Mouse (Mus musculus) heart, embryonic 15.5 days (tissue): ENCODE measurements around the gene Slc39a11. TPM values are rescaled to one million over a fixed set of nuclear protein-coding genes. Genes with fewer than 3 reads are reported as not detected.

ENCODE experiments used
- ATAC-seq: fragments of 200-750 bp; cut with Nextera tagmentation; replicated peaks from 2 replicates; pipeline ENCODE4 v1.8.0; 2017; ENCODE audit warnings: low read depth, moderate TSS enrichment; ENCODE audit not compliant: insufficient number of reproducible peaks, insufficient read depth, low FRiP score
- H3K27ac ChIP-seq: fragments of 300-500 bp; sonication (generic); 2 replicates; pipeline ENCODE4 v1.5.1; 2015; ENCODE audit warnings: mild to moderate bottlenecking, inconsistent platforms
- H3K27me3 ChIP-seq: fragments of 300-500 bp; sonication (generic); 2 replicates; pipeline ENCODE4 v1.6.1; 2015; ENCODE audit warnings: inconsistent platforms
- H3K36me3 ChIP-seq: fragments of 300-500 bp; sonication (generic); 2 replicates; pipeline ENCODE4 v1.6.1; 2015; ENCODE audit warnings: mild to moderate bottlenecking, inconsistent platforms
- H3K4me1 ChIP-seq: fragments of 300-500 bp; sonication (generic); replicated peaks from 2 replicates; pipeline ENCODE4 v1.6.1; 2015; ENCODE audit warnings: inconsistent platforms
- H3K4me2 ChIP-seq: fragments of 300-500 bp; sonication (generic); 2 replicates; pipeline ENCODE4 v1.6.1; 2015; ENCODE audit warnings: inconsistent platforms, mild to moderate bottlenecking, moderate library complexity
- H3K4me3 ChIP-seq: fragments of 300-500 bp; sonication (generic); 2 replicates; pipeline ENCODE4 v1.5.1; 2015; ENCODE audit warnings: mild to moderate bottlenecking, inconsistent platforms
- H3K9ac ChIP-seq: fragments of 300-500 bp; sonication (generic); 2 replicates; pipeline ENCODE4 v1.6.1; 2015; ENCODE audit warnings: mild to moderate bottlenecking, inconsistent platforms
- H3K9me3 ChIP-seq: fragments of 300-500 bp; sonication (generic); replicated peaks from 2 replicates; pipeline ENCODE4 v1.6.1; 2016; ENCODE audit warnings: inconsistent platforms
- WGBS: fragments of 180-500 bp; shearing (Covaris S2); methylation state at CpG from one replicate; pipeline ENCODE4 v1.1.7; 2015; ENCODE audit warnings: mixed read lengths; 5-methylcytosine and 5-hydroxymethylcytosine counted together
- polyA plus RNA-seq: library from polyadenylated mRNA; unstranded; fragments of >200 nt; fragmentation: Nextera tagmentation; extraction: Ambion mirVana; gene quantifications from 2 replicates; pipeline ENCODE4 v1.2.1, GENCODE M21; 2015

Gene Slc39a11
- polyA plus RNA-seq, 1 experiment from 2014 or later = 13.4 TPM

GRCm38 (mm10) chr11:113417948-113418347 is 231.9 kb downstream of the Slc39a11 start:
- H3K9me3 ChIP-seq = no peaks in the 10 kb centered on the region
- H3K4me1 ChIP-seq = no peaks in the 10 kb centered on the region
- ATAC-seq = no peak
- H3K4me2 ChIP-seq = no peak overlapping the region
- no peak overlapping the region for H3K9ac ChIP-seq
- no peaks in the 10 kb centered on the region for H3K27me3 ChIP-seq
- H3K4me3 ChIP-seq = no peak overlapping the region
- no peak overlapping the region for H3K27ac ChIP-seq
- no peaks in the 10 kb centered on the region for H3K36me3 ChIP-seq
- 88% methylated on average over 4 of the region's 4 CpGs for WGBS

GRCm38 (mm10) chr11:113412545-113412944 is 237.3 kb downstream of the Slc39a11 start:
- 88% methylated on average over 4 of the region's 4 CpGs for WGBS

GRCm38 (mm10) chr11:113411798-113412197 is 238.1 kb downstream of the Slc39a11 start:
- 64% methylated on average over 10 of the region's 10 CpGs for WGBS
- H3K9ac ChIP-seq = no peak overlapping the region
- H3K9me3 ChIP-seq = no peaks in the 10 kb centered on the region
- no peaks in the 10 kb centered on the region for H3K27me3 ChIP-seq
- no peak for ATAC-seq
- H3K4me2 ChIP-seq = no peak overlapping the region
- no peak overlapping the region for H3K27ac ChIP-seq
- H3K36me3 ChIP-seq = no peaks in the 10 kb centered on the region
- no peaks in the 10 kb centered on the region for H3K4me1 ChIP-seq
- H3K4me3 ChIP-seq = no peak overlapping the region

More at GRCm38 (mm10) chr11:113412545-113412944, 237.3 kb downstream of the Slc39a11 start:
- Histone ChIP-seq H3K4me3 (no peak overlapping the region), H3K27ac (no peak overlapping the region), H3K4me2 (no peak overlapping the region), H3K9ac (no peak overlapping the region), H3K4me1 (no peaks in the 10 kb centered on the region), H3K27me3 (no peaks in the 10 kb centered on the region), H3K36me3 (no peaks in the 10 kb centered on the region), H3K9me3 (no peaks in the 10 kb centered on the region)
- no peak for ATAC-seq

- WGBS = 83% methylated on average over 9 of the region's 9 CpGs
- no peak overlapping the region for H3K9ac ChIP-seq
- H3K27me3 ChIP-seq = no peaks in the 10 kb centered on the region
- H3K4me1 ChIP-seq = no peaks in the 10 kb centered on the region
- H3K27ac ChIP-seq = no peak overlapping the region
- H3K4me3 ChIP-seq = no peak overlapping the region
- H3K9me3 ChIP-seq = no peaks in the 10 kb centered on the region
- H3K36me3 ChIP-seq = no peaks in the 10 kb centered on the region
- H3K4me2 ChIP-seq = no peak overlapping the region
- no peak for ATAC-seq
These were observed 240.8 kb downstream of the Slc39a11 start for GRCm38 (mm10) chr11:113409121-113409520.

- Histone ChIP-seq H3K4me3 (no peak overlapping the region), H3K27me3 (no peaks in the 10 kb centered on the region), H3K36me3 (no peaks in the 10 kb centered on the region), H3K4me1 (0 out of 2 replicates have a peak, but pooled peaks cover 2% of the 10 kb centered on the region), H3K4me2 (no peak overlapping the region), H3K9ac (no peak overlapping the region), H3K9me3 (no peaks in the 10 kb centered on the region), H3K27ac (no peak overlapping the region)
- ATAC-seq = no peak
- 94% methylated on average over 4 of the region's 4 CpGs for WGBS
These were observed 242.4 kb downstream of the Slc39a11 start for GRCm38 (mm10) chr11:113407474-113407873.

DNA sequence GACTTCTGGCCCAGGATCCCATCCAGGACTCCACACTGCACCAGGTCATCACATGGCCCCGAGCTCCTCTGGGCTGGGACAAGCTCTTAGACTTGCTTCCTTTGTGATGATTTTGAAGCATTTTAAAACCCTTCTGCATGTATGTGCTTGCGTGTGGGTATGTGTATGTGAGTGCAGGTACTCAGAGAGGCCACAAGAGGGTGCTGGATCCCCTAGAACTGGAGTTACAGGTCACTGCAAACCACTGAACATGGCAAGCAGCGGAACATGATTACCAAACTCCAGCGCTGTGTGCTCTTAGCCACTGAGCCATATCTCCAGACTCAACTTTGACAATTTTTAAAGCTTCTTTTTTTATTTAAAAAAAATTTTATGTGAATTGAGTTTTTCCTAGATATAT is 249.0 kb downstream of the Slc39a11 start:
- no peak overlapping the region for H3K9ac ChIP-seq
- H3K4me2 ChIP-seq = no peak overlapping the region
- 0 out of 2 replicates have a peak, but pooled peaks cover 2% of the 10 kb centered on the region for H3K4me1 ChIP-seq
- H3K9me3 ChIP-seq = no peaks in the 10 kb centered on the region; the same call in 1 of the 2 replicates
- no peak overlapping the region for H3K4me3 ChIP-seq
- no peak for ATAC-seq
- H3K27me3 ChIP-seq = no peaks in the 10 kb centered on the region
- 92% methylated on average over 4 of the region's 4 CpGs for WGBS
- H3K36me3 ChIP-seq = no peaks in the 10 kb centered on the region
- H3K27ac ChIP-seq = no peak overlapping the region

- no peak overlapping the region for H3K4me2 ChIP-seq
- 80% methylated on average over 11 of the region's 11 CpGs for WGBS
- H3K4me3 ChIP-seq = no peak overlapping the region
- H3K9me3 ChIP-seq = no peaks in the 10 kb centered on the region; the same call in 1 of the 2 replicates
- H3K4me1 ChIP-seq = 0 out of 2 replicates have a peak, but pooled peaks cover 2% of the 10 kb centered on the region
- H3K27ac ChIP-seq = no peak overlapping the region
- no peak overlapping the region for H3K9ac ChIP-seq
- no peaks in the 10 kb centered on the region for H3K36me3 ChIP-seq
- H3K27me3 ChIP-seq = no peaks in the 10 kb centered on the region
- no peak for ATAC-seq
These were observed 250.3 kb downstream of the Slc39a11 start for GRCm38 (mm10) chr11:113399601-113400000.

DNA sequence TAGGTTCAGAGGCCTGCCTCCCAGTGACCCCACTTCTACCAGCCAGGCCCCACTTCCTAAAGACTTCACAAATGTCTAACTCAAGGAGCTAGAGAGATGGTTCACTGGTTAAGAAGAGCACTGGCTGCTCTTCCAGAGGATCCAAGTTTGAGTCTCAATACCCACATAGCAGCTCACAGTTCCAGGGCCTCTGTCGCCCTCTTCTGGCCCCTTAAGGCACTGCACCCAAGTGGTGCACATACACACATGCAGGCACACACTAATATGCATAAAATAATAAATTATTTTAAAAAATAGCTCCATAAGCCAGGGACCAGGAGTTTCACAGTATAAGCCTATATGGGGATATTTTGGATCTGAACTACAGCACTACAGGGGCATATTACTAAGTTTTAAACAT is 252.5 kb downstream of the Slc39a11 start:
- Histone ChIP-seq H3K36me3 (no peaks in the 10 kb centered on the region), H3K27ac (no peak overlapping the region), H3K4me2 (no peak overlapping the region), H3K4me1 (peaks cover 6% of the 10 kb centered on the region), H3K4me3 (no peak overlapping the region), H3K9ac (no peak overlapping the region), H3K27me3 (no peaks in the 10 kb centered on the region), H3K9me3 (no peaks in the 10 kb centered on the region; the same call in 1 of the 2 replicates)
- WGBS = 50% methylated on average over 1 of the region's 1 CpGs
- no peak for ATAC-seq

GRCm38 (mm10) chr11:113393366-113394150 is 256.3 kb downstream of the Slc39a11 start:
- Histone ChIP-seq H3K27ac (no peak overlapping the region), H3K27me3 (no peaks in the 10 kb centered on the region), H3K9ac (no peak overlapping the region), H3K4me2 (no peak overlapping the region), H3K9me3 (no peaks in the 10 kb centered on the region), H3K36me3 (no peaks in the 10 kb centered on the region), H3K4me3 (no peak overlapping the region), H3K4me1 (peaks cover 13% of the 10 kb centered on the region)
- 54% methylated on average over 23 of the region's 23 CpGs for WGBS
- no peak for ATAC-seq

- Histone ChIP-seq H3K4me1 (peaks cover 13% of the 10 kb centered on the region), H3K4me3 (no peak overlapping the region), H3K36me3 (no peaks in the 10 kb centered on the region), H3K9me3 (no peaks in the 10 kb centered on the region), H3K27me3 (no peaks in the 10 kb centered on the region), H3K27ac (no peak overlapping the region), H3K9ac (no peak overlapping the region), H3K4me2 (no peak overlapping the region)
- no peak for ATAC-seq
- WGBS = 88% methylated on average over 12 of the region's 12 CpGs
These were observed 258.2 kb downstream of the Slc39a11 start for GRCm38 (mm10) chr11:113391664-113392063.

DNA sequence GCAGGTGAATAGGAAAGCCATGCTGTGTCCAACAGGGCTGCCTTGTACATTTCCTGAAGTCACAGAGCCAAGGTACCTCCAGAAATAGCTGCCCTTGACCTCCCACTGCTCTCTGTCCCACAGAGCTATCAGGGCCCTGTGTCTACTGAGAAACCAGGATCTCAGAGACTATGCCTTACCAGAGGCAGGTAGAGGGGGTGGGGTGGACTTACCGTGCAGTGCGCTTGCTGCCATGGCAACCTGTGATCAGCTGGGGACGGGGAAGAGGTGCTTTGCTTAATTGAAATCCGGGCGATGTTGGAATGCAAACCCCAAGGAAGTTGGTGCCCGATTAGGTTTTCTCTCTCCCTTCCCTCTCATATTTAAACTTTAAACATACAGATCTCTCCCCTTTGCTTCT is 260.2 kb downstream of the Slc39a11 start:
- no peak overlapping the region for H3K27ac ChIP-seq
- no peak overlapping the region for H3K4me2 ChIP-seq
- H3K9me3 ChIP-seq = no peaks in the 10 kb centered on the region
- H3K36me3 ChIP-seq = no peaks in the 10 kb centered on the region
- H3K27me3 ChIP-seq = no peaks in the 10 kb centered on the region
- H3K9ac ChIP-seq = no peak overlapping the region
- no peak for ATAC-seq
- H3K4me3 ChIP-seq = no peak overlapping the region
- WGBS = 47% methylated on average over 6 of the region's 6 CpGs
- peaks cover 13% of the 10 kb centered on the region for H3K4me1 ChIP-seq
